Mouse (Mus musculus) kidney, adult 2 months (tissue): ENCODE data around the gene Dok5.

ENCODE experiments used
- CTCF ChIP-seq: fragments of 200-500 bp; conservative IDR thresholded peaks from 2 replicates; pipeline ENCODE4 v1.5.1; 2011; ENCODE audit warnings: low read depth, mild to moderate bottlenecking, control low read depth, low read length, moderate library complexity, mixed read lengths; ENCODE audit not compliant: insufficient read depth, insufficient read length
- POLR2A ChIP-seq: fragments of 200-500 bp; IDR thresholded peaks from one replicate; pipeline ENCODE4 v1.6.1; 2011; ENCODE audit warnings: low read depth, low read length, control low read depth

DNA sequence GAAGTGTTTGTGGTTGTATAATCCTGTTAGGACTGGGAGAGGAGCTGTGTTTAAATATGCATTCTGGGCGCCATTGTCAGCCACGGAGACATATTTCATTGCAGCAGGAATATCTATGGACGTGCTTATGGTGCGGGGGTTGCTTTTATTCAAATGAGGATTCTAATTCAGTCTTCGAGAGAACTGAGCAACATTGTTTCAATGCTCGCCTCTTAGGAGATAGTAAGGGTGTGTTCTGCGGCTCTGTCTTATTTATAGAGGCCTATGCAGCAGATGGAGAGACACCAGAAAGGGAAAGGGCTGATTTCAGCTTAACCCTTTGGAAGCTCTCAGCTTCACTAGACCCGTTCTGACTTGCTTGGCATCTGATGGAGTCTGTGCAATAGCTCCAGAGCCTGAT, 35.6 kb downstream of the Dok5 start:
- TF ChIP-seq POLR2A, result no peak
- no peak for TF ChIP-seq CTCF
